Mouse (Mus musculus) heart, embryonic 14.5 days (tissue): ENCODE data around the gene Strn3. TPM values are rescaled to one million over a fixed set of nuclear protein-coding genes. Genes with fewer than 3 reads are reported as not detected.
"Not testable (repeated sequence)": the region's sequence is repeated elsewhere in the genome, so short reads cannot be mapped to it uniquely, and the experiment has no call there.

ENCODE experiments used
- ATAC-seq: fragments of 200-750 bp; cut with Nextera tagmentation; 2 replicates; pipeline ENCODE4 v1.8.0; 2017; ENCODE audit warnings: low read depth, moderate TSS enrichment; ENCODE audit not compliant: insufficient number of reproducible peaks, insufficient read depth, low FRiP score
- H3K27ac ChIP-seq, 2 experiments: fragments of 200-500 bp in 1 of 2; fragments of 300-500 bp in 1 of 2; sonication (generic) in 1 of 2; replicated peaks in 1 of 2; 2 replicates each; pipeline ENCODE4 v1.5.1; 2012 to 2014; ENCODE audit warnings: low read depth in 2 of 2, low read length in 2 of 2, control low read depth in 1 of 2, mild to moderate bottlenecking in 1 of 2, mixed read lengths in 1 of 2; ENCODE audit not compliant: control insufficient read depth in 1 of 2, insufficient read depth in 1 of 2
- H3K27me3 ChIP-seq: fragments of 300-500 bp; sonication (generic); 2 replicates; pipeline ENCODE4 v1.6.1; 2014; ENCODE audit warnings: mild to moderate bottlenecking, low read length, control low read depth; ENCODE audit not compliant: control insufficient read depth, insufficient read depth
- H3K36me3 ChIP-seq: fragments of 300-500 bp; sonication (generic); 2 replicates; pipeline ENCODE4 v1.6.1; 2014; ENCODE audit warnings: mild to moderate bottlenecking, control low read depth, low read length, mixed read lengths; ENCODE audit not compliant: control insufficient read depth, insufficient read depth
- H3K4me1 ChIP-seq, 2 experiments: fragments of 200-500 bp in 1 of 2; fragments of 300-500 bp in 1 of 2; sonication (generic) in 1 of 2; 2 replicates each; pipeline ENCODE4 v1.6.1; 2012 to 2014; ENCODE audit warnings: low read length in 2 of 2, control low read depth in 1 of 2, mixed read lengths in 1 of 2; ENCODE audit not compliant: control insufficient read depth in 2 of 2, insufficient read depth in 2 of 2
- H3K4me2 ChIP-seq: fragments of 300-500 bp; sonication (generic); 2 replicates; pipeline ENCODE4 v1.6.1; 2014; ENCODE audit warnings: mild to moderate bottlenecking, low read length
- H3K4me3 ChIP-seq, 2 experiments: fragments of 200-500 bp in 1 of 2; fragments of 300-500 bp in 1 of 2; sonication (generic) in 1 of 2; 2 replicates each; pipeline ENCODE4 v1.5.1; 2012 to 2014; ENCODE audit warnings: low read length in 2 of 2, mild to moderate bottlenecking in 2 of 2, control low read depth in 1 of 2, low read depth in 1 of 2, moderate library complexity in 1 of 2; ENCODE audit not compliant: control insufficient read depth in 1 of 2, insufficient read depth in 1 of 2
- H3K9ac ChIP-seq: fragments of 300-500 bp; sonication (generic); 2 replicates; pipeline ENCODE4 v1.6.1; 2014; ENCODE audit warnings: mild to moderate bottlenecking, low read length
- H3K9me3 ChIP-seq: fragments of 300-500 bp; sonication (generic); 2 replicates; pipeline ENCODE4 v1.6.1; 2016; ENCODE audit warnings: low read length, control low read depth; ENCODE audit not compliant: control insufficient read depth
- WGBS: fragments of 180-500 bp; shearing (Covaris S2); extraction: QIAGEN DNeasy Blood & Tissue Kit; methylation state at CpG from one replicate; pipeline ENCODE4 v1.1.7; 2014; 5-methylcytosine and 5-hydroxymethylcytosine counted together
- polyA plus RNA-seq: library from polyadenylated mRNA; unstranded; fragments of >200 nt; fragmentation: Nextera tagmentation; extraction: Ambion mirVana; gene quantifications from 2 replicates; pipeline ENCODE4 v1.2.1, GENCODE M21; 2014

Gene Strn3
- polyA plus RNA-seq, 1 experiment from 2014 or later, result 60.9 TPM

- Histone ChIP-seq H3K4me1 (peaks cover 5 to 29% of the 10 kb centered on the region in 2 experiments; a peak in 3 of 4 replicates), H3K9me3 (no peaks in the 10 kb centered on the region), H3K36me3 (no peaks in the 10 kb centered on the region), H3K27ac (peak overlapping the region in 1 of 2 experiments; percentile 75; a peak in 1 of 4 replicates), H3K4me3 (no peak overlapping the region), H3K27me3 (no peaks in the 10 kb centered on the region), H3K4me2 (no peak overlapping the region), H3K9ac (no peak overlapping the region)
- no peak for ATAC-seq
- WGBS, result 77% methylated on average over 3 of the region's 3 CpGs
Observed at GRCm38 (mm10) chr12:51693419-51693818, 1.7 kb upstream of the Strn3 start.

- H3K27me3 ChIP-seq, H3K9me3 ChIP-seq, ATAC-seq, H3K36me3 ChIP-seq: not testable (repeated sequence)
- Histone ChIP-seq H3K27ac (peak overlapping the region in 1 of 2 experiments; percentile 61; a peak in 1 of 4 replicates), H3K4me1 (peaks cover 5 to 33% of the 10 kb centered on the region in 2 experiments; a peak in 3 of 4 replicates), H3K9ac (peak overlapping the region; percentile 100), H3K4me2 (peak overlapping the region; percentile 63), H3K4me3 (peak overlapping the region in 1 of 2 experiments; percentile 99; a peak in 2 of 4 replicates)
- WGBS, result 67% methylated on average over 10 of the region's 10 CpGs
Observed at GRCm38 (mm10) chr12:51692870-51693269, 1.2 kb upstream of the Strn3 start.

GRCm38 (mm10) chr12:51690893-51691844, 528 bp downstream of the Strn3 start, which contains the start of gene Ap4s1:
Gene Ap4s1, plus strand, starts transcription at chr12:51691033.
- WGBS, result under 1% methylated on average over 101 of the region's 108 CpGs
- ATAC-seq, result peak; percentile 59
- H3K9me3 ChIP-seq, result no peaks in the 10 kb centered on the region
- H3K27me3 ChIP-seq, result no peaks in the 10 kb centered on the region
- peak within 1 kb of the TSS; percentile 70 for H3K4me2 ChIP-seq
- peak within 1 kb of the TSS; percentile 100 for H3K9ac ChIP-seq
- peak within 1 kb of the TSS; percentile 99 to 100 for H3K27ac ChIP-seq
- peak within 1 kb of the TSS; percentile 92 to 99 for H3K4me3 ChIP-seq
- H3K4me1 ChIP-seq, result peaks cover 5 to 36% of the 10 kb centered on the region in 2 experiments; a peak in 3 of 4 replicates
- H3K36me3 ChIP-seq, result no peaks in the 10 kb centered on the region

GRCm38 (mm10) chr12:51688546-51688945, 3.2 kb downstream of the Strn3 start:
- H3K4me3 ChIP-seq, result no peak overlapping the region
- WGBS, result 92% methylated on average over 2 of the region's 2 CpGs
- ATAC-seq, result no peak
- H3K36me3 ChIP-seq, result no peaks in the 10 kb centered on the region
- no peak overlapping the region for H3K27ac ChIP-seq
- H3K4me1 ChIP-seq, result peaks cover 2 to 22% of the 10 kb centered on the region in 2 experiments; a peak in 3 of 4 replicates
- H3K4me2 ChIP-seq, result no peak overlapping the region
- H3K9me3 ChIP-seq, result no peaks in the 10 kb centered on the region
- no peaks in the 10 kb centered on the region for H3K27me3 ChIP-seq
- no peak overlapping the region for H3K9ac ChIP-seq

- no peak for ATAC-seq
- H3K9ac ChIP-seq, result no peak overlapping the region
- H3K27ac ChIP-seq, result no peak overlapping the region
- H3K27me3 ChIP-seq, result no peaks in the 10 kb centered on the region
- peaks cover 2 to 46% of the 10 kb centered on the region in 2 experiments; a peak in 3 of 4 replicates for H3K4me1 ChIP-seq
- 0 out of 2 replicates have a peak, but pooled peaks cover 3% of the 10 kb centered on the region for H3K36me3 ChIP-seq
- no peak overlapping the region for H3K4me3 ChIP-seq
- no peaks in the 10 kb centered on the region for H3K9me3 ChIP-seq
- no peak overlapping the region for H3K4me2 ChIP-seq
- 46% methylated on average over 1 of the region's 1 CpGs for WGBS
Observed at GRCm38 (mm10) chr12:51678844-51679243, 12.9 kb downstream of the Strn3 start.

- no peak overlapping the region for H3K4me3 ChIP-seq
- peaks cover 5 to 67% of the 10 kb centered on the region in 2 experiments for H3K4me1 ChIP-seq
- H3K36me3 ChIP-seq, result no peaks in the 10 kb centered on the region
- WGBS, result 31% methylated on average over 2 of the region's 2 CpGs
- no peaks in the 10 kb centered on the region for H3K27me3 ChIP-seq
- no peaks in the 10 kb centered on the region for H3K9me3 ChIP-seq
- H3K27ac ChIP-seq, result no peak overlapping the region
- no peak overlapping the region for H3K4me2 ChIP-seq
- ATAC-seq, result no peak
- no peak overlapping the region for H3K9ac ChIP-seq
Observed at GRCm38 (mm10) chr12:51676442-51676841, 15.3 kb downstream of the Strn3 start.

- WGBS, result 43% methylated on average over 4 of the region's 4 CpGs
- H3K4me2 ChIP-seq, result no peak overlapping the region
- H3K4me1 ChIP-seq, result peaks cover 3 to 59% of the 10 kb centered on the region in 2 experiments
- no peak for ATAC-seq
- no peaks in the 10 kb centered on the region for H3K36me3 ChIP-seq
- H3K9me3 ChIP-seq, result no peaks in the 10 kb centered on the region
- no peaks in the 10 kb centered on the region for H3K27me3 ChIP-seq
- no peak overlapping the region for H3K27ac ChIP-seq
- no peak overlapping the region for H3K9ac ChIP-seq
- no peak overlapping the region for H3K4me3 ChIP-seq
Observed at GRCm38 (mm10) chr12:51673270-51673669, 18.4 kb downstream of the Strn3 start.
